Mouse (Mus musculus): ENCODE measurements around the gene Slc7a6.

DNA sequence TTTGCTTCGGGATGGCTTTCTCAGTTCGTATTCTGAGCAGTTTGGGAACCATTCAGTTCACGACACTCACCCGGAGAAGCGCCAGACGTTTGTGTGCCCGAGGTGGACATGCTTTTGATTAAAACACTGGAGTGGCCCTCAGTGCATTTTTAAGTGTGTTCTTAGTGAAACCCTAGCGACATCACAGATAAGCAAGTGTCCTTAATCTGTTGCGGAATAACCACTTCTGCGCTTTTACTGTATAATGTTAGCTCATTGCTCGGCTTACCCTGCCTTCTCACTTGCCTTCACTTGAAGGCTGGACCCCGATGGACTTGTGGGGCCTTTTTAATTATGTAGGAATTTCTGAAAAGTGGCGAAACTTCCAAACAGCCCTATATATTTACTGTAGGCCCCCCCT, 42.8 kb downstream of the Slc7a6 start:
- TF ChIP-seq FLI1 (IDR thresholded peaks at IDR 0.05; ENCODE audit: low read length) (no peak), GATA1 (IDR thresholded peaks at IDR 0.05; ENCODE audit: borderline replicate concordance, low read length) (no peak)
